Mouse (Mus musculus) limb, embryonic 14.5 days (tissue): ENCODE measurements around the gene 2310007B03Rik. TPM values are rescaled to one million over a fixed set of nuclear protein-coding genes. Genes with fewer than 3 reads are reported as not detected.

ENCODE experiments used
- ATAC-seq: fragments of 200-750 bp; cut with Nextera tagmentation; 2 replicates; pipeline ENCODE4 v1.8.0; 2017; ENCODE audit warnings: low read depth, moderate number of reproducible peaks, moderate TSS enrichment; ENCODE audit not compliant: low FRiP score
- DNase-seq: peaks from one replicate; pipeline ENCODE4 v3.0.0-alpha.2; 2015; ENCODE audit warnings: low spot score
- H3K27ac ChIP-seq: fragments of 300-500 bp; sonication (generic); replicated peaks from 2 replicates; pipeline ENCODE4 v1.5.1; 2014; ENCODE audit warnings: low read depth, mild to moderate bottlenecking, low read length, moderate library complexity, mixed read lengths
- H3K27me3 ChIP-seq: fragments of 300-500 bp; sonication (generic); 2 replicates; pipeline ENCODE4 v1.6.1; 2014; ENCODE audit warnings: low read length, mixed read lengths; ENCODE audit not compliant: control insufficient read depth, insufficient read depth
- H3K36me3 ChIP-seq: fragments of 300-500 bp; sonication (generic); 2 replicates; pipeline ENCODE4 v1.6.1; 2014; ENCODE audit warnings: mild to moderate bottlenecking, low read length, moderate library complexity, mixed read lengths; ENCODE audit not compliant: control insufficient read depth, insufficient read depth
- H3K4me1 ChIP-seq: fragments of 300-500 bp; sonication (generic); 2 replicates; pipeline ENCODE4 v1.6.1; 2014; ENCODE audit warnings: antibody characterized with exemption, low read length, mixed read lengths; ENCODE audit not compliant: control insufficient read depth, insufficient read depth
- H3K4me2 ChIP-seq: fragments of 300-500 bp; sonication (generic); replicated peaks from 2 replicates; pipeline ENCODE4 v1.6.1; 2014; ENCODE audit warnings: low read depth, mild to moderate bottlenecking, low read length, moderate library complexity; ENCODE audit not compliant: severe bottlenecking
- H3K4me3 ChIP-seq: fragments of 300-500 bp; sonication (generic); replicated peaks from 2 replicates; pipeline ENCODE4 v1.5.1; 2014; ENCODE audit warnings: low read length
- H3K9ac ChIP-seq: fragments of 300-500 bp; sonication (generic); 2 replicates; pipeline ENCODE4 v1.6.1; 2014; ENCODE audit warnings: mild to moderate bottlenecking, low read depth, low read length, moderate library complexity; ENCODE audit not compliant: severe bottlenecking
- H3K9me3 ChIP-seq: fragments of 300-500 bp; sonication (generic); 2 replicates; pipeline ENCODE4 v1.6.1; 2016; ENCODE audit warnings: low read length; ENCODE audit not compliant: control insufficient read depth
- POLR2A ChIP-seq: fragments of 200-500 bp; IDR thresholded peaks from 2 replicates; pipeline ENCODE4 v1.8.0; 2012; ENCODE audit warnings: inconsistent platforms, mild to moderate bottlenecking, moderate library complexity, borderline replicate concordance; ENCODE audit not compliant: insufficient read depth, insufficient read length; ENCODE audit errors: extremely low read depth
- WGBS: fragments of 180-500 bp; shearing (Covaris S2); extraction: QIAGEN DNeasy Blood & Tissue Kit; methylation state at CpG from one replicate; pipeline ENCODE4 v1.1.7; 2014; 5-methylcytosine and 5-hydroxymethylcytosine counted together
- polyA plus RNA-seq, 2 experiments: library from polyadenylated mRNA; depleted of rRNA in 1 of 2; stranded (reverse) in 1 of 2; unstranded in 1 of 2; fragments of >200 nt; fragmentation: Nextera tagmentation in 1 of 2; extraction: Ambion mirVana in 1 of 2; gene quantifications; 2 replicates each; pipeline versions ENCODE4 v1.2.1 to v1.2.3; 2012 to 2014

The 2310007B03Rik gene
- polyA plus RNA-seq, 2 experiments = 4.2 to 9.0 TPM

DNA sequence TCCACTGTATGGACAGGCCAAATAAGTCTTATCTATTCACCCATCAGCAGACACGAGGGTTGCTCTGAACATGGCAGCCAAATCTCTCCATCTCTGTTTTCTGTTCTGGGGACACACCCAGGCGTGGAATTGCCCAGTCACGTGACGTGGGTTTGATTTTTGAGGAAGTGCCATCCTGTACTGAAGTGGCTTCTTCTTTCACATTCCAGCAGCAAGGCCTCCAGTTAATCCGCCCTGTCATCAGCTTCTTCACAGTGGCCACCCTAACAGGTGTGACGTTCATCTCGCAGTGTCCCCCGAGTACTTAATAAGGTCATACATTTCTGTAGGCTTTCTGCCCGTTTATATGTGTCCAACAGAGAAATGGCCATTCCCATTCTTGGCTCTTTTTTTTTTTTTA lies 4.7 kb upstream of the 2310007B03Rik start:
- Histone ChIP-seq H3K4me3 (no peak overlapping the region), H3K27me3 (no peaks in the 10 kb centered on the region), H3K27ac (no peak overlapping the region), H3K4me1 (no peaks in the 10 kb centered on the region), H3K36me3 (no peaks in the 10 kb centered on the region), H3K9ac (no peak overlapping the region), H3K4me2 (no peak overlapping the region), H3K9me3 (no peaks in the 10 kb centered on the region)
- DNase-seq (no peak), ATAC-seq (no peak)
- no peak for TF ChIP-seq POLR2A
- 76% methylated on average over 9 of the region's 9 CpGs for WGBS

DNA sequence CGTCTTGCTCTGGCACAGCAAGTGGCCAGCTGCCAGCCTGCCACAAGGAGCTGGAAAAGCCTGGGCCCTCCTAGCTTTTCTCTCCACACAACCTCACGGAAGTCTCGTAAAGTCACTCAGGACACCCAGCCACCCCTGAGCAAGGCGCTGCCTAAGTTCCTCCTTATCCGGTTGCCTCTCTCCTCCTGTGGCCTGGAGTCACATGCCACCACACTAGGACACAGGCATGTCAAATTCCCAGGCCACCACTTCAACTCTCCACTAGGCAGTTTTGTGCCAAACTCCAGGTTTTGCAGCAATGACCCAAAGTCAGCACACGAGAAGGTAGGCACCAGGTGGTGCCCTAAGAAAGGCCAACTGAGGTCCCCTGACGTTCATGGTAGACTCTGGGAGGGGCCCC lies 1.8 kb upstream of the 2310007B03Rik start:
- Histone ChIP-seq H3K4me3 (no peak overlapping the region), H3K4me2 (no peak overlapping the region), H3K27me3 (no peaks in the 10 kb centered on the region), H3K36me3 (no peaks in the 10 kb centered on the region), H3K4me1 (no peaks in the 10 kb centered on the region), H3K27ac (no peak overlapping the region), H3K9me3 (no peaks in the 10 kb centered on the region), H3K9ac (no peak overlapping the region)
- 65% methylated on average over 7 of the region's 7 CpGs for WGBS
- ATAC-seq = no peak
- TF ChIP-seq POLR2A = no peak
- no peak for DNase-seq

DNA sequence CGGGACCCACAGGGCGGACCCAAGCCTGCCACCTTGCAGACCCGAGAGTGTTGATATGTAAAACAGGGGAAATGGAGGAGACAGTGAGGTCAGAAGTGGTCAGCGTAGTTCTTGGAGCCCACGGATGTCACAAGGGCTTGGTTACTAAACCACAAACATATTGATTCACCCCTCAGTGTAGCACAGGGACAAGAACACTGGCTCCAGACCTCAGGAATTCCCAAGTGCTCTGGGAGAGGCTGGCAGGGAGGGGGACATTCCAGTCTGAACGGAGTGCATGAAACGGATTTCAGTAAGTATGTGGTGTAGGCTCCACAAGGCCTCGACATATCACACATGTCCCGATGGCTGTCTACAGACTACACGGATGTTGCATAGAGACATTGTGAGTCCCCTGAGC lies 1.2 kb upstream of the 2310007B03Rik start:
- H3K4me1 ChIP-seq = no peaks in the 10 kb centered on the region
- DNase-seq (no peak), ATAC-seq (no peak)
- no peaks in the 10 kb centered on the region for H3K27me3 ChIP-seq
- WGBS = 86% methylated on average over 10 of the region's 10 CpGs
- no peaks in the 10 kb centered on the region for H3K36me3 ChIP-seq
- TF ChIP-seq POLR2A = no peak
- H3K27ac ChIP-seq = no peak overlapping the region
- H3K9ac ChIP-seq = no peak overlapping the region
- H3K4me2 ChIP-seq = no peak overlapping the region
- H3K4me3 ChIP-seq = no peak overlapping the region
- no peaks in the 10 kb centered on the region for H3K9me3 ChIP-seq

DNA sequence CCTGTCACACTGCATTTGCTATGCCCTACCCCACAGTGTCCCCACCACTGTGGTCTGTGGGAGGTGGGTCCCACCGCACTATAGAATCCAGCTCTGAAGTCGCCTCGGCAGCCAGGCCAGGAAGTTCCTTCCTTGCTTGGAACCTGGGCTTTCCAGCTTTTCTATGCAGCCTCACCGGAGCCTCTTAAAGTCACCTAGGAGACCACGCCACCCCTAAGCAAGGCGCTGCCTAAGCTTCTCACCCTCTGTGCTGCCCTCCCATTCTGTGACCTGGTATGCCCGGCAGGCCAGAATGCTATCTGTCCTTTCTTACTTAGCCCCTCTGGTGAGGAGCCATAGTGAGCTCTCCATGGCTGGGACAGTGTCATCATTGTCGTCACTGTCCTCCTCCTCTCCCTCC lies 602 bp upstream of the 2310007B03Rik start:
- DNase-seq = no peak
- no peak for TF ChIP-seq POLR2A
- Histone ChIP-seq H3K4me1 (no peaks in the 10 kb centered on the region), H3K4me3 (no peak overlapping the region), H3K27me3 (no peaks in the 10 kb centered on the region), H3K9me3 (no peaks in the 10 kb centered on the region), H3K4me2 (no peak overlapping the region), H3K9ac (no peak overlapping the region), H3K36me3 (no peaks in the 10 kb centered on the region), H3K27ac (no peak overlapping the region)
- WGBS = 74% methylated on average over 8 of the region's 8 CpGs
- ATAC-seq = no peak

DNA sequence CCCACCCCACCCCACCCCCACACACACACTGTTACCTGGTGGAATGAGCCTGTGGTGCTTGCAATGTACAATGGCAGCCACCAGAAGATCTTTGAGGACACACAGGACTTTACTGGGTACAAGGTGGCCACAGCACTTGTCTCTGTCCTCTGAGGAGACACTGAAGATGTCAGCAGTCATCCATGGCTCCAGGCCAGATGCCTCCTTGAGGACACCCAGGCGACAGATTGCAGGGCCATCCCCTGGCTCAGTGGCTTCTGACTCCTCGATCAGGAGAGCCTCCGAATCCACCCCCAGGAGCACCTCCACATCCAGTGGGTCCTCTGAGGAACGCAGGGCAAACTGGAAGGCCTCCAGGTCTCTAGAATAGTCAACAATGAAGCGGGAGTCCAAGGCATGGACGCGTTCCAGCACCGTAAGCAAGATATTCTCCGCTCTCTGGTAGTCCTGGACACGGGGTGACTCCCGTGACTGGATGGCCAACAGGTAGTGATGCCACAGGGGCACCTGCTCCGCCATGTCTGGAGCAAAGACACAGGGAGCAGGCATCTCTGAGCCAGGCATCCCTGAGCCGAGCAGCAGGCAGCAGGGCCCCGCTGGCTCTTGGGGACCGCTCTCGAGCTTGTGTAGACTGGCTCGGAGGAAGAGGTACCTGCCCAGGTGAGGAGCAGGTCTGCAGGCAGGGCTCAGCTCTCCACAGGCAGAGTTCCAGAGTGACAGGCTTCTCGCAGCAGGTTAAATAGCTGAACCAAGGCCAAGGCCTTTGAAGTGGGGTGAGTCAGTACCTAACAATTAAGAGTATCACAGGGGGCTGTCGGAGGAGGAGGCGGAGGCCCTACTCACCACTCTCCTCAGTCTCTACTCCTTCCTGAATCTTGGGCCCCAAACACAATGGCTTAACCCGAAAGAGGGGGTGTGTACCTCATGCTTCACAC lies 915 bp downstream of the 2310007B03Rik start:
- ATAC-seq (no peak), DNase-seq (no peak)
- Histone ChIP-seq H3K36me3 (no peaks in the 10 kb centered on the region), H3K9me3 (no peaks in the 10 kb centered on the region), H3K9ac (no peak overlapping the region), H3K4me3 (no peak overlapping the region), H3K27me3 (no peaks in the 10 kb centered on the region), H3K4me2 (no peak overlapping the region), H3K4me1 (no peaks in the 10 kb centered on the region), H3K27ac (no peak overlapping the region)
- WGBS = 76% methylated on average over 21 of the region's 21 CpGs
- no peak for TF ChIP-seq POLR2A
